Mouse (Mus musculus): ENCODE measurements around the gene Mon2. TPM values are rescaled to one million over a fixed set of nuclear protein-coding genes. Genes with fewer than 3 reads are reported as not detected.
A peak's percentile ranks its signal among the peaks of the same experiment; 100 is the strongest.
"Not testable (repeated sequence)": the region's sequence is repeated elsewhere in the genome, so short reads cannot be mapped to it uniquely, and the experiment has no call there.

The Mon2 gene
- polyA plus RNA-seq, 1 experiment from 2014 or later = 28.6 TPM

GRCm38 (mm10) chr10:123052021-123052420 lies 24.3 kb downstream of the Mon2 start:
- Histone ChIP-seq H3K4me2 (ENCODE audit: low read depth, low read length, severe bottlenecking) (no peak overlapping the region), H3K27ac (ENCODE audit: low read depth, low read length) (no peak overlapping the region), H3K4me3 (ENCODE audit: low read depth, low read length) (no peak overlapping the region), H3K9me3 (ENCODE audit: control insufficient read depth, low read length) (no peaks in the 10 kb centered on the region), H3K9ac (ENCODE audit: low read length) (no peak overlapping the region), H3K36me3 (ENCODE audit: control insufficient read depth, insufficient read depth, low read length) (no peaks in the 10 kb centered on the region; the same call in 1 of the 2 replicates), H3K4me1 (replicated peaks; ENCODE audit: control insufficient read depth, insufficient read depth, low read length) (no peaks in the 10 kb centered on the region), H3K27me3 (ENCODE audit: control insufficient read depth, insufficient read depth, low read length) (no peaks in the 10 kb centered on the region)
- ATAC-seq (replicated peaks; ENCODE audit: low FRiP score) = no peak
- DNase-seq (ENCODE audit: low spot score) = no peak
- 89% methylated on average over 7 of the region's 7 CpGs for WGBS

GRCm38 (mm10) chr10:123048730-123049129 lies 27.6 kb downstream of the Mon2 start:
- Histone ChIP-seq H3K4me2 (ENCODE audit: low read depth, low read length, severe bottlenecking) (no peak overlapping the region), H3K9ac (ENCODE audit: low read length) (no peak overlapping the region), H3K36me3 (ENCODE audit: control insufficient read depth, insufficient read depth, low read length) (no peaks in the 10 kb centered on the region; the same call in 1 of the 2 replicates), H3K27me3 (ENCODE audit: control insufficient read depth, insufficient read depth, low read length) (no peaks in the 10 kb centered on the region), H3K4me3 (ENCODE audit: low read depth, low read length) (no peak overlapping the region), H3K4me1 (replicated peaks; ENCODE audit: control insufficient read depth, insufficient read depth, low read length) (no peaks in the 10 kb centered on the region), H3K27ac (ENCODE audit: low read depth, low read length) (no peak overlapping the region), H3K9me3 (ENCODE audit: control insufficient read depth, low read length) (no peaks in the 10 kb centered on the region)
- ATAC-seq (replicated peaks; ENCODE audit: low FRiP score) (no peak), DNase-seq (ENCODE audit: low spot score) (no peak)
- WGBS = 95% methylated on average over 1 of the region's 1 CpGs

GRCm38 (mm10) chr10:123039936-123040335 lies 36.4 kb downstream of the Mon2 start:
- H3K4me3 ChIP-seq (ENCODE audit: low read depth, low read length) = no peak overlapping the region
- H3K27ac ChIP-seq (ENCODE audit: low read depth, low read length) = no peak overlapping the region
- no peak overlapping the region for H3K9ac ChIP-seq (ENCODE audit: low read length)
- DNase-seq (ENCODE audit: low spot score) = no peak
- no peak overlapping the region for H3K4me2 ChIP-seq (ENCODE audit: low read depth, low read length, severe bottlenecking)
- H3K36me3 ChIP-seq (ENCODE audit: control insufficient read depth, insufficient read depth, low read length) = peaks cover 3% of the 10 kb centered on the region
- 51% methylated on average over 2 of the region's 2 CpGs for WGBS
- no peak for ATAC-seq (replicated peaks; ENCODE audit: low FRiP score)
- no peaks in the 10 kb centered on the region for H3K27me3 ChIP-seq (ENCODE audit: control insufficient read depth, insufficient read depth, low read length)
- no peaks in the 10 kb centered on the region for H3K4me1 ChIP-seq (replicated peaks; ENCODE audit: control insufficient read depth, insufficient read depth, low read length)
- no peaks in the 10 kb centered on the region for H3K9me3 ChIP-seq (ENCODE audit: control insufficient read depth, low read length)

GRCm38 (mm10) chr10:123032078-123032646 lies 44.1 kb downstream of the Mon2 start:
- no peak overlapping the region for H3K9ac ChIP-seq (ENCODE audit: low read length)
- H3K4me2 ChIP-seq (ENCODE audit: low read depth, low read length, severe bottlenecking) = no peak overlapping the region
- no peak overlapping the region for H3K27ac ChIP-seq (ENCODE audit: low read depth, low read length)
- no peak overlapping the region for H3K4me3 ChIP-seq (ENCODE audit: low read depth, low read length)
- no peaks in the 10 kb centered on the region for H3K9me3 ChIP-seq (ENCODE audit: control insufficient read depth, low read length)
- no peaks in the 10 kb centered on the region for H3K27me3 ChIP-seq (ENCODE audit: control insufficient read depth, insufficient read depth, low read length)
- ATAC-seq (replicated peaks; ENCODE audit: low FRiP score) (no peak), DNase-seq (ENCODE audit: low spot score) (no peak)
- no peaks in the 10 kb centered on the region; the same call in 1 of the 2 replicates for H3K36me3 ChIP-seq (ENCODE audit: control insufficient read depth, insufficient read depth, low read length)
- 93% methylated on average over 14 of the region's 14 CpGs for WGBS
- H3K4me1 ChIP-seq (replicated peaks; ENCODE audit: control insufficient read depth, insufficient read depth, low read length) = no peaks in the 10 kb centered on the region

- no peak overlapping the region for H3K9ac ChIP-seq (ENCODE audit: low read length)
- H3K4me3 ChIP-seq (ENCODE audit: low read depth, low read length) = no peak overlapping the region
- WGBS = 96% methylated on average over 8 of the region's 8 CpGs
- no peaks in the 10 kb centered on the region for H3K4me1 ChIP-seq (replicated peaks; ENCODE audit: control insufficient read depth, insufficient read depth, low read length)
- ATAC-seq (replicated peaks; ENCODE audit: low FRiP score) = no peak
- no peak overlapping the region for H3K27ac ChIP-seq (ENCODE audit: low read depth, low read length)
- no peaks in the 10 kb centered on the region; the same call in 1 of the 2 replicates for H3K36me3 ChIP-seq (ENCODE audit: control insufficient read depth, insufficient read depth, low read length)
- no peaks in the 10 kb centered on the region for H3K27me3 ChIP-seq (ENCODE audit: control insufficient read depth, insufficient read depth, low read length)
- no peak overlapping the region for H3K4me2 ChIP-seq (ENCODE audit: low read depth, low read length, severe bottlenecking)
- H3K9me3 ChIP-seq (ENCODE audit: control insufficient read depth, low read length) = no peaks in the 10 kb centered on the region
- no peak for DNase-seq (ENCODE audit: low spot score)
Measured at GRCm38 (mm10) chr10:123031449-123031848, 44.9 kb downstream of the Mon2 start.

- H3K9me3 ChIP-seq (ENCODE audit: control insufficient read depth, low read length) = no peaks in the 10 kb centered on the region
- no peak overlapping the region for H3K4me3 ChIP-seq (ENCODE audit: low read depth, low read length)
- no peak overlapping the region for H3K9ac ChIP-seq (ENCODE audit: low read length)
- H3K4me2 ChIP-seq (ENCODE audit: low read depth, low read length, severe bottlenecking) = no peak overlapping the region
- no peaks in the 10 kb centered on the region; the same call in 1 of the 2 replicates for H3K36me3 ChIP-seq (ENCODE audit: control insufficient read depth, insufficient read depth, low read length)
- no peak for ATAC-seq (replicated peaks; ENCODE audit: low FRiP score)
- no peaks in the 10 kb centered on the region for H3K27me3 ChIP-seq (ENCODE audit: control insufficient read depth, insufficient read depth, low read length)
- WGBS = 89% methylated on average over 9 of the region's 9 CpGs
- no peak for DNase-seq (ENCODE audit: low spot score)
- H3K27ac ChIP-seq (ENCODE audit: low read depth, low read length) = no peak overlapping the region
- no peaks in the 10 kb centered on the region for H3K4me1 ChIP-seq (replicated peaks; ENCODE audit: control insufficient read depth, insufficient read depth, low read length)
Measured at GRCm38 (mm10) chr10:123030589-123030988, 45.7 kb downstream of the Mon2 start.

GRCm38 (mm10) chr10:123028949-123029348 lies 47.4 kb downstream of the Mon2 start:
- no peak overlapping the region for H3K9ac ChIP-seq (ENCODE audit: low read length)
- H3K27ac ChIP-seq (ENCODE audit: low read depth, low read length) = no peak overlapping the region
- no peaks in the 10 kb centered on the region for H3K9me3 ChIP-seq (ENCODE audit: control insufficient read depth, low read length)
- H3K4me3 ChIP-seq (ENCODE audit: low read depth, low read length) = no peak overlapping the region
- ATAC-seq (replicated peaks; ENCODE audit: low FRiP score) (no peak), DNase-seq (ENCODE audit: low spot score) (no peak)
- WGBS = 92% methylated on average over 4 of the region's 4 CpGs
- H3K36me3 ChIP-seq (ENCODE audit: control insufficient read depth, insufficient read depth, low read length) = no peaks in the 10 kb centered on the region; the same call in 1 of the 2 replicates
- no peaks in the 10 kb centered on the region for H3K4me1 ChIP-seq (replicated peaks; ENCODE audit: control insufficient read depth, insufficient read depth, low read length)
- no peak overlapping the region for H3K4me2 ChIP-seq (ENCODE audit: low read depth, low read length, severe bottlenecking)
- no peaks in the 10 kb centered on the region for H3K27me3 ChIP-seq (ENCODE audit: control insufficient read depth, insufficient read depth, low read length)

- not testable (repeated sequence) for H3K4me2 ChIP-seq (ENCODE audit: low read depth, low read length, severe bottlenecking); ATAC-seq (replicated peaks; ENCODE audit: low FRiP score); H3K36me3 ChIP-seq (ENCODE audit: control insufficient read depth, insufficient read depth, low read length); H3K27me3 ChIP-seq (ENCODE audit: control insufficient read depth, insufficient read depth, low read length); H3K4me3 ChIP-seq (ENCODE audit: low read depth, low read length); H3K27ac ChIP-seq (ENCODE audit: low read depth, low read length); H3K9ac ChIP-seq (ENCODE audit: low read length); DNase-seq (ENCODE audit: low spot score); H3K9me3 ChIP-seq (ENCODE audit: control insufficient read depth, low read length); H3K4me1 ChIP-seq (replicated peaks; ENCODE audit: control insufficient read depth, insufficient read depth, low read length)
- WGBS = 96% methylated on average over 4 of the region's 4 CpGs
Measured at GRCm38 (mm10) chr10:123026736-123027135, 49.6 kb downstream of the Mon2 start.

GRCm38 (mm10) chr10:123013435-123013834 lies 62.9 kb downstream of the Mon2 start:
- Histone ChIP-seq H3K9ac (ENCODE audit: low read length) (no peak overlapping the region), H3K36me3 (ENCODE audit: control insufficient read depth, insufficient read depth, low read length) (peaks cover 4% of the 10 kb centered on the region; the same call in 1 of the 2 replicates), H3K9me3 (ENCODE audit: control insufficient read depth, low read length) (no peaks in the 10 kb centered on the region), H3K4me1 (replicated peaks; ENCODE audit: control insufficient read depth, insufficient read depth, low read length) (no peaks in the 10 kb centered on the region), H3K4me2 (ENCODE audit: low read depth, low read length, severe bottlenecking) (no peak overlapping the region), H3K27ac (ENCODE audit: low read depth, low read length) (no peak overlapping the region), H3K4me3 (ENCODE audit: low read depth, low read length) (no peak overlapping the region), H3K27me3 (ENCODE audit: control insufficient read depth, insufficient read depth, low read length) (no peaks in the 10 kb centered on the region)
- ATAC-seq (replicated peaks; ENCODE audit: low FRiP score) (0 out of 2 replicates have a peak, but pooled peaks have one; percentile 18), DNase-seq (ENCODE audit: low spot score) (no peak)
- WGBS = 40% methylated on average over 18 of the region's 18 CpGs

Measured in forebrain, embryonic 11.5 days (tissue).